Mouse (Mus musculus) cerebellum, adult (tissue): Measurements from ENCODE around the gene Gm5737.

Experiments used
- ATAC-seq: cut with Nextera tagmentation; 2 replicates; pipeline ENCODE4 v1.9.2; 2017; ENCODE audit warnings: mild to moderate bottlenecking, moderate library complexity, mixed read lengths; ENCODE audit not compliant: insufficient number of reproducible peaks, low FRiP score, low TSS enrichment

Gene Gm5737

GRCm38 (mm10) chr7:120811834-120812415 lies at the start of gene Gm5737:
Gene Gm5737, plus strand, starts transcription at chr7:120812365.
- ATAC-seq = no peak

- ATAC-seq = no peak
Measured at GRCm38 (mm10) chr7:120767369-120767768, 44.8 kb upstream of the Gm5737 start.

GRCm38 (mm10) chr7:120771389-120771788 lies 40.8 kb upstream of the Gm5737 start:
- ATAC-seq = no peak

- ATAC-seq = no peak
Measured at GRCm38 (mm10) chr7:120778012-120778411, 34.2 kb upstream of the Gm5737 start.

- ATAC-seq = no peak
Measured at GRCm38 (mm10) chr7:120795544-120795943, 16.6 kb upstream of the Gm5737 start.

- no peak for ATAC-seq
Measured at GRCm38 (mm10) chr7:120796369-120796768, 15.8 kb upstream of the Gm5737 start.

- ATAC-seq = no peak
Measured at GRCm38 (mm10) chr7:120803268-120803667, 8.9 kb upstream of the Gm5737 start.

- no peak for ATAC-seq
Measured at GRCm38 (mm10) chr7:120809705-120810104, 2.5 kb upstream of the Gm5737 start.

GRCm38 (mm10) chr7:120817552-120817951 lies 5.4 kb downstream of the Gm5737 start:
- no peak for ATAC-seq

GRCm38 (mm10) chr7:120819386-120819785 lies 7.2 kb downstream of the Gm5737 start:
- no peak for ATAC-seq

- ATAC-seq = peak; percentile 46; the same call in 1 of the 2 replicates
Measured at GRCm38 (mm10) chr7:120823248-120823647, 11.1 kb downstream of the Gm5737 start.

- no peak for ATAC-seq
Measured at GRCm38 (mm10) chr7:120825097-120825496, 12.9 kb downstream of the Gm5737 start.

GRCm38 (mm10) chr7:120826408-120826807 lies 14.2 kb downstream of the Gm5737 start:
- ATAC-seq = no peak

- ATAC-seq = peak; percentile 67
Measured at GRCm38 (mm10) chr7:120830431-120831381, 18.5 kb downstream of the Gm5737 start.

GRCm38 (mm10) chr7:120834426-120834825 lies 22.3 kb downstream of the Gm5737 start:
- ATAC-seq = no peak

- peak; percentile 47; the same call in 1 of the 2 replicates for ATAC-seq
Measured at GRCm38 (mm10) chr7:120834863-120835372, 22.8 kb downstream of the Gm5737 start.

GRCm38 (mm10) chr7:120835449-120836359 lies 23.5 kb downstream of the Gm5737 start:
- ATAC-seq = peak; percentile 56

GRCm38 (mm10) chr7:120836361-120836760 lies 24.2 kb downstream of the Gm5737 start:
- no peak for ATAC-seq

GRCm38 (mm10) chr7:120838436-120839160 lies 26.4 kb downstream of the Gm5737 start:
- no peak for ATAC-seq

- no peak for ATAC-seq
Measured at GRCm38 (mm10) chr7:120839786-120840185, 27.6 kb downstream of the Gm5737 start.
